Mouse (Mus musculus) liver, embryonic 16.5 days (tissue): ENCODE data around the gene 3110040M04Rik. TPM values are rescaled to one million over a fixed set of nuclear protein-coding genes. Genes with fewer than 3 reads are reported as not detected.

Experiments
- ATAC-seq: fragments of 200-750 bp; cut with Nextera tagmentation; 2 replicates; pipeline ENCODE4 v1.8.0; 2017; ENCODE audit warnings: low read depth, mild to moderate bottlenecking, moderate number of reproducible peaks, moderate library complexity
- H3K27ac ChIP-seq: fragments of 300-500 bp; sonication (generic); 2 replicates; pipeline ENCODE4 v1.5.1; 2014; ENCODE audit warnings: mild to moderate bottlenecking, low read length
- H3K27me3 ChIP-seq: fragments of 300-500 bp; sonication (generic); 2 replicates; pipeline ENCODE4 v1.6.1; 2014; ENCODE audit warnings: low read depth, low read length, mixed read lengths; ENCODE audit not compliant: control insufficient read depth, insufficient read depth
- H3K36me3 ChIP-seq: fragments of 300-500 bp; sonication (generic); 2 replicates; pipeline ENCODE4 v1.6.1; 2014; ENCODE audit warnings: mild to moderate bottlenecking; ENCODE audit not compliant: control insufficient read depth, insufficient read depth
- H3K4me1 ChIP-seq: fragments of 300-500 bp; sonication (generic); 2 replicates; pipeline ENCODE4 v1.6.1; 2014; ENCODE audit warnings: low read depth, low read length, mixed read lengths; ENCODE audit not compliant: control insufficient read depth
- H3K4me2 ChIP-seq: fragments of 300-500 bp; sonication (generic); 2 replicates; pipeline ENCODE4 v1.6.1; 2014; ENCODE audit warnings: low read depth, low read length, mixed read lengths
- H3K4me3 ChIP-seq: fragments of 300-500 bp; sonication (generic); 2 replicates; pipeline ENCODE4 v1.5.1; 2014; ENCODE audit warnings: low read depth, mild to moderate bottlenecking, low read length
- H3K9ac ChIP-seq: fragments of 300-500 bp; sonication (generic); 2 replicates; pipeline ENCODE4 v1.6.1; 2014; ENCODE audit warnings: low read depth, low read length
- H3K9me3 ChIP-seq: fragments of 300-500 bp; sonication (generic); replicated peaks from 2 replicates; pipeline ENCODE4 v1.6.1; 2016; ENCODE audit warnings: low read length; ENCODE audit not compliant: control insufficient read depth
- WGBS: fragments of 180-500 bp; shearing (Covaris S2); extraction: QIAGEN DNeasy Blood & Tissue Kit; methylation state at CpG from one replicate; pipeline ENCODE4 v1.1.7; 2014; ENCODE audit not compliant: insufficient replicate concordance; 5-methylcytosine and 5-hydroxymethylcytosine counted together
- polyA plus RNA-seq: library from polyadenylated mRNA; unstranded; fragments of >200 nt; fragmentation: Nextera tagmentation; extraction: Ambion mirVana; gene quantifications from 2 replicates; pipeline ENCODE4 v1.2.1, GENCODE M21; 2015

The 3110040M04Rik gene
- polyA plus RNA-seq, 1 experiment from 2014 or later = 0.84 TPM

GRCm38 (mm10) chr1:151236141-151236930 lies 32.4 kb downstream of the 3110040M04Rik start:
- ATAC-seq = no peak
- Histone ChIP-seq H3K27ac (no peak overlapping the region), H3K9me3 (no peaks in the 10 kb centered on the region), H3K4me3 (no peak overlapping the region), H3K4me1 (no peaks in the 10 kb centered on the region), H3K9ac (no peak overlapping the region), H3K4me2 (no peak overlapping the region), H3K27me3 (no peaks in the 10 kb centered on the region), H3K36me3 (no peaks in the 10 kb centered on the region)
- 53% methylated on average over 13 of the region's 13 CpGs for WGBS

GRCm38 (mm10) chr1:151237780-151238179 lies 33.9 kb downstream of the 3110040M04Rik start:
- no peak overlapping the region for H3K4me2 ChIP-seq
- H3K9me3 ChIP-seq = no peaks in the 10 kb centered on the region
- no peak overlapping the region for H3K27ac ChIP-seq
- no peaks in the 10 kb centered on the region for H3K27me3 ChIP-seq
- WGBS = 66% methylated on average over 3 of the region's 3 CpGs
- no peak overlapping the region for H3K4me3 ChIP-seq
- H3K4me1 ChIP-seq = no peaks in the 10 kb centered on the region
- no peak for ATAC-seq
- no peaks in the 10 kb centered on the region for H3K36me3 ChIP-seq
- no peak overlapping the region for H3K9ac ChIP-seq

GRCm38 (mm10) chr1:151243332-151243731 lies 39.4 kb downstream of the 3110040M04Rik start:
- no peak for ATAC-seq
- H3K9ac ChIP-seq = no peak overlapping the region
- no peak overlapping the region for H3K4me3 ChIP-seq
- H3K4me2 ChIP-seq = no peak overlapping the region
- H3K9me3 ChIP-seq = no peaks in the 10 kb centered on the region
- no peaks in the 10 kb centered on the region for H3K36me3 ChIP-seq
- H3K4me1 ChIP-seq = no peaks in the 10 kb centered on the region
- no peaks in the 10 kb centered on the region for H3K27me3 ChIP-seq
- 56% methylated on average over 4 of the region's 4 CpGs for WGBS
- no peak overlapping the region for H3K27ac ChIP-seq

- WGBS = 73% methylated on average over 5 of the region's 5 CpGs
- no peak for ATAC-seq
These were observed 40.1 kb downstream of the 3110040M04Rik start for GRCm38 (mm10) chr1:151244013-151244412.

GRCm38 (mm10) chr1:151244761-151245160 lies 40.8 kb downstream of the 3110040M04Rik start:
- no peak overlapping the region for H3K9ac ChIP-seq
- no peak for ATAC-seq
- no peaks in the 10 kb centered on the region for H3K36me3 ChIP-seq
- H3K27ac ChIP-seq = no peak overlapping the region
- WGBS = 69% methylated on average over 4 of the region's 4 CpGs
- no peaks in the 10 kb centered on the region for H3K27me3 ChIP-seq
- H3K9me3 ChIP-seq = no peaks in the 10 kb centered on the region
- H3K4me2 ChIP-seq = no peak overlapping the region
- no peaks in the 10 kb centered on the region for H3K4me1 ChIP-seq
- H3K4me3 ChIP-seq = no peak overlapping the region

More at GRCm38 (mm10) chr1:151244013-151244412, 40.1 kb downstream of the 3110040M04Rik start:
- H3K4me3 ChIP-seq = no peak overlapping the region
- no peaks in the 10 kb centered on the region for H3K4me1 ChIP-seq
- H3K27ac ChIP-seq = no peak overlapping the region
- H3K9ac ChIP-seq = no peak overlapping the region
- no peaks in the 10 kb centered on the region for H3K27me3 ChIP-seq
- no peak overlapping the region for H3K4me2 ChIP-seq
- H3K36me3 ChIP-seq = no peaks in the 10 kb centered on the region
- H3K9me3 ChIP-seq = no peaks in the 10 kb centered on the region

- H3K9me3 ChIP-seq = no peaks in the 10 kb centered on the region
- no peak overlapping the region for H3K9ac ChIP-seq
- no peaks in the 10 kb centered on the region for H3K36me3 ChIP-seq
- no peak overlapping the region for H3K4me2 ChIP-seq
- 41% methylated on average over 10 of the region's 10 CpGs for WGBS
- no peaks in the 10 kb centered on the region for H3K27me3 ChIP-seq
- no peaks in the 10 kb centered on the region for H3K4me1 ChIP-seq
- H3K27ac ChIP-seq = no peak overlapping the region
- H3K4me3 ChIP-seq = no peak overlapping the region
- no peak for ATAC-seq
These were observed 41.2 kb downstream of the 3110040M04Rik start for GRCm38 (mm10) chr1:151245165-151245564.

GRCm38 (mm10) chr1:151245846-151246245 lies 41.9 kb downstream of the 3110040M04Rik start:
- no peaks in the 10 kb centered on the region for H3K27me3 ChIP-seq
- H3K36me3 ChIP-seq = no peaks in the 10 kb centered on the region
- H3K27ac ChIP-seq = no peak overlapping the region
- 52% methylated on average over 2 of the region's 2 CpGs for WGBS
- no peak overlapping the region for H3K9ac ChIP-seq
- no peak overlapping the region for H3K4me2 ChIP-seq
- no peaks in the 10 kb centered on the region for H3K9me3 ChIP-seq
- H3K4me3 ChIP-seq = no peak overlapping the region
- H3K4me1 ChIP-seq = no peaks in the 10 kb centered on the region
- no peak for ATAC-seq

GRCm38 (mm10) chr1:151250109-151250508 lies 46.2 kb downstream of the 3110040M04Rik start:
- no peaks in the 10 kb centered on the region for H3K36me3 ChIP-seq
- no peaks in the 10 kb centered on the region for H3K9me3 ChIP-seq
- no peak overlapping the region for H3K27ac ChIP-seq
- H3K4me2 ChIP-seq = no peak overlapping the region
- H3K4me3 ChIP-seq = no peak overlapping the region
- no peaks in the 10 kb centered on the region for H3K27me3 ChIP-seq
- 68% methylated on average over 3 of the region's 3 CpGs for WGBS
- no peaks in the 10 kb centered on the region for H3K4me1 ChIP-seq
- H3K9ac ChIP-seq = no peak overlapping the region
- no peak for ATAC-seq

GRCm38 (mm10) chr1:151250529-151251193 lies 46.7 kb downstream of the 3110040M04Rik start:
- H3K27me3 ChIP-seq = no peaks in the 10 kb centered on the region
- peak overlapping the region; percentile 1; the same call in 1 of the 2 replicates for H3K4me2 ChIP-seq
- H3K9ac ChIP-seq = no peak overlapping the region
- ATAC-seq = peak; percentile 51
- 39% methylated on average over 18 of the region's 18 CpGs for WGBS
- H3K27ac ChIP-seq = no peak overlapping the region
- no peaks in the 10 kb centered on the region for H3K9me3 ChIP-seq
- no peaks in the 10 kb centered on the region for H3K36me3 ChIP-seq
- H3K4me3 ChIP-seq = no peak overlapping the region
- no peaks in the 10 kb centered on the region for H3K4me1 ChIP-seq
